Mouse (Mus musculus) splenic B cell, adult 2 months (primary cell): ENCODE measurements around the gene Adk.
A peak's percentile ranks its signal among the peaks of the same experiment; 100 is the strongest.

ENCODE experiments used
- DNase-seq: peaks from one replicate; pipeline ENCODE4 v3.0.0-alpha.2; 2011; ENCODE audit warnings: low read depth, low spot score
- H3K27me3 ChIP-seq: 2 replicates; pipeline ENCODE4 v1.6.1; 2012; ENCODE audit warnings: mild to moderate bottlenecking, low read length, moderate library complexity, mixed read lengths; ENCODE audit not compliant: control insufficient read depth, poor library complexity, insufficient read depth, severe bottlenecking
- H3K36me3 ChIP-seq: 2 replicates; pipeline ENCODE4 v1.6.1; 2012; ENCODE audit warnings: mild to moderate bottlenecking, low read length, moderate library complexity, mixed read lengths; ENCODE audit not compliant: control insufficient read depth, poor library complexity, insufficient read depth, severe bottlenecking

Adk gene

DNA sequence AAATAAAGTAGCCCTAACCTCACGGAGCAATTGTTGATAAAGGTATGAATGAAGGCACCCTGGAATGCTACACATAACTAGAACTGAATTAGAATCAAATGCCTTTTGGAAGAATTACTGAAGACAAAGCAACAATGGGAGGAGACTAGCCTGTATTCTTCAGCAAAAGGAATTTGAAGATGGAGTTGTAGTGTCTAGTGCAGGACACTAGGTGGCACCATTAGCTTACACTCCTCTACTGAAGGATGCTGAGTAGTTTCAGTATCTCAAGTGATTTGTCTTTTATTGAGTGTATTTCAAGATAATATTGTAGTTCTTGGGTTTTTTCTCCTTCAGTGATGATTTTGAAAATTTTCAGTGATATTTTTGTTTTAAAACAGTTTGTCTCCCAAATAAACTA lies 84.5 kb downstream of the Adk start:
- H3K27me3 ChIP-seq, result no peaks in the 10 kb centered on the region
- no peaks in the 10 kb centered on the region for H3K36me3 ChIP-seq
- DNase-seq, result peak; percentile 81

DNA sequence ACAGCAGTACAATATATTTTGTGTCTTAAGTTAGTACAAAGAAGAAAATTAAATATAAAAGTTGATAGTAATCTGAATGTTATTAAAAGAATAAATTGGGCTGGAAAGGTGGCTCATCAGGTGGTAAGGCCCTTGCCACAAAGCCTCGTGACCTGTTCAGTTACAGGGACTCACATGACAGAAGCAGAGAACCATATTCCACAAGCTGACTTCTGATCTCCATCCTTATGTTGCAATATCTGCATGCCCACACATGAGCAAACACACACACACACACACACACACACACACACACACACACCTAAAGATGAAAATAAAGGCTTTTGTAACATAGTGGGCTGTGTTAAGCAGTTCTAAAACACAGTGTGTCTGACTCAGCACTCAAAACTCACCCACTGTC lies 90.2 kb downstream of the Adk start:
- no peaks in the 10 kb centered on the region for H3K36me3 ChIP-seq
- no peak for DNase-seq
- H3K27me3 ChIP-seq, result no peaks in the 10 kb centered on the region

DNA sequence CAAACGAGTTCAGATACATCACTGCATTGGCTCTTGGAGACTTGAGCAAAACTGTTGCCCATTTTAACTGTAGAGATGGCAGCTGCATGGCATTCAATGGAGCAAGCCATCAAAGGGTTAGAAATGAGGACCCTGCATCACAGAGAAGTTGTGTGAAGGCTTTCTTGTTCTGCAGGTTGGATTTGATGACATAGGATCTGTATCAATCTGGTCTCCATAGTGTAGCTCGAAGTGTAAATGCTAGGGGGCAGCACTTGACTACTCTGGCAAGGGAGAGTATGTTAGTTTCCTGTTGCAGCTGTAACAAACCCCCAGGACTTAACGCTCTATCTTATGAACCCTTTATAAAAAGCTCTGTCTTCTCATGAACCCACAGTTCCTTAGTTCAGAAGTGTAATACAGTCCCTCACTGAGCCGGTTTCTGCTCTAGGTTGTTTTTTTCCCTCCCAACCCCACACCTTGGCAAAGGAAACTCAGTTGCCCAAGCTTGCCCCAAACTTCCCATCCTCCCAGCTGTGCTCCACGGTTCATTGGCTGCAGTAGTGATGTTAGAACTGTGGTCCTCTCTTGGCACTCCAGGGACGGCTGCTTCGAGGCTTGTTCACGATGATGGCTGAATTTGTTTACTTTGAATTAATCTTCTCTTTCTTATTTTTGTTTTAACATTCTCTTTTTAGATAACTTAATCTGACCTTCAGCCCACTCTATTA lies 91.2 kb downstream of the Adk start:
- H3K36me3 ChIP-seq, result no peaks in the 10 kb centered on the region
- H3K27me3 ChIP-seq, result no peaks in the 10 kb centered on the region
- DNase-seq, result peak; percentile 53

DNA sequence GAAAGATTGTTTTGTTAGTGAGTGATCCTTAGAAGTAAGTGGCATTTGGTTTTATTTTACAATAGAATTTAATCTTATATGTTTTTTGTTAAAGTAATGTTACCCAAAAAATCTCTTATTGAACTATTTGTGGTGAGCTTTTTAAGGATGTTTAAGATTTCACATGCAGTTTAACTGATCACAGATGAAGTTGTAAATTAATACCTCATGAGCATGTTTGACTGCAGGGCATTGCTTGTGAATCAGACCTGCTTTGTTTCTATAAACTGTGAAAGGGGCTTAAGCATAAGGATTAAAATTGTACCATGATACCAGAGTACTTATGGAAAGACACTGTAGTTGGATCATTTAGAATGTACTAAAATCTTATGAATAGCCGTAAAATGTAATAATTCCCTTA lies 94.8 kb downstream of the Adk start:
- DNase-seq, result no peak
- Histone ChIP-seq H3K36me3 (no peaks in the 10 kb centered on the region), H3K27me3 (no peaks in the 10 kb centered on the region)

DNA sequence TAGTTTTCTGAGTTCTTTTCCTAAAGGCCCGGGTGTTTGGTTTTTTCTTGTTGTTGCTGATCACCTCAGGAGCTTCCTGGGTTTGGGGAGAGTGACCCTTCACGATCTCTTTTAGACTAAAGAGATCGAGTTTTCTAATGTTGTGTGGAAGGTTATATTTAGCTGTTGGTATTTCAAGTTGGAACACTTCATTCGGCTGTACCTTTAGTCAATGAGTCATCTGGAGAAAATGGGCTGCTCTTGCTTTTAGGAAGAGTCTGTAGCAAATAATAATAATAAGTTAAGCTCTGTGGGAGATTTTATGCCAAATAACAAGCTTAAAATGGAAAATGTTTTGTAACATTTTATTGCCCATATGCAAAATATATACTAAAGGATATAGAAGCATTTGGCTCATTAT lies 97.9 kb downstream of the Adk start:
- no peaks in the 10 kb centered on the region for H3K27me3 ChIP-seq
- no peaks in the 10 kb centered on the region for H3K36me3 ChIP-seq
- DNase-seq, result no peak

DNA sequence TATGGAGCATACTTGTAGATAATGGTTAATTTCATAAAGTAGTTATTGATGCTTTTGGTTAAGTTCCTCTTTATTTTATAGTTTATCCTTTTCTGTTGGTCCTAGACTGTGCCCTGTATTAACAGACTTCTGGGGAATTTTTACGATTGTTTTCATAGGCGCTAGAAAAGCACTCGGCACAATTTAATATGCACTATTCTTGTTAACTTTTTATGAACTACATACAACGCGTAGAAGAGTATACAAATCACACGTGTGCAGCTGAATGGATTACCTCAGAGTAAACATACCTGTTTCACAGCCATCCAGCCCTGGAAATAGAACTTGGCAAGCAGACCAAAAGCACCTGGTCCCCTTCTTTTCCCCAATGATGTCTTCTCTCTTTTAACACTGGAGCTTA lies 99.7 kb downstream of the Adk start:
- no peak for DNase-seq
- H3K36me3 ChIP-seq, result no peaks in the 10 kb centered on the region
- H3K27me3 ChIP-seq, result no peaks in the 10 kb centered on the region

DNA sequence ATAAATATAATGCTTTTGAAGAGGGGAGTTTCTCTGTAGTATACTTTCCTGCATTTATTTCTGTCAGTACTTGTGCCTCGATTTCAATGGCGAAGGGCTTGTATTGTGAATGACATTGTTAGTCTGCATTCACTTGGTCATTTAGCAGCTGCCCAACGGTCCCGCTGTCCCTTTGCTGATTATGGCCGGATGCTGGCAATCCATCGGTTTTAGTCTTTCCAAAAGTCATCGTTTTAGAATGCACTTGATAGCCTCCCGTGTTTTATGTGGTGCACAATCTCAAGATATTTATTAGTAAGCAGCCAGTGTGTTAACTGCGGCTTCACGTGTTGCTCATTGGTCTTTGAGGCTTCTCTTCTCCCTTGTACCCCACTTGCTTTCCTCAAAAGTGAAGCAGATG lies 113.3 kb downstream of the Adk start:
- no peak for DNase-seq
- no peaks in the 10 kb centered on the region for H3K27me3 ChIP-seq
- H3K36me3 ChIP-seq, result no peaks in the 10 kb centered on the region

DNA sequence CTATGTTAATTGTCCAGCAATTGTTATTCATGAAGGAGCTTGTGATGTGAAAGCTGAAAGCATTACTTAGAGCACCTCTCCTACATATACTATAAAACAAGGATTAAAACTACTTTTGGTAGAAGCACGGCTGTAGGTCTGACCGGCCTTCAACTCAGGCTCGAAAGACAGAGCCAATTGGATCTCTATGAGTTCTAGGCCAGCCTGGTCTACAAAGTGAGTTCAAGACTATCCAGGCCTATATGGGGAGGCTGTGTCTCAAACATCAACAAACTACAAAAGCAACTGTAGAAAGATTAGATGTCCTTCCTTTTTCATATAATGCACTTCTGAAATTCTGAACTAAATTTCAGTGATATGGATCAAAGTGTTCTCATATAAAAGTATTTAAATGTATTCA lies 113.7 kb downstream of the Adk start:
- DNase-seq, result no peak
- no peaks in the 10 kb centered on the region for H3K36me3 ChIP-seq
- no peaks in the 10 kb centered on the region for H3K27me3 ChIP-seq

DNA sequence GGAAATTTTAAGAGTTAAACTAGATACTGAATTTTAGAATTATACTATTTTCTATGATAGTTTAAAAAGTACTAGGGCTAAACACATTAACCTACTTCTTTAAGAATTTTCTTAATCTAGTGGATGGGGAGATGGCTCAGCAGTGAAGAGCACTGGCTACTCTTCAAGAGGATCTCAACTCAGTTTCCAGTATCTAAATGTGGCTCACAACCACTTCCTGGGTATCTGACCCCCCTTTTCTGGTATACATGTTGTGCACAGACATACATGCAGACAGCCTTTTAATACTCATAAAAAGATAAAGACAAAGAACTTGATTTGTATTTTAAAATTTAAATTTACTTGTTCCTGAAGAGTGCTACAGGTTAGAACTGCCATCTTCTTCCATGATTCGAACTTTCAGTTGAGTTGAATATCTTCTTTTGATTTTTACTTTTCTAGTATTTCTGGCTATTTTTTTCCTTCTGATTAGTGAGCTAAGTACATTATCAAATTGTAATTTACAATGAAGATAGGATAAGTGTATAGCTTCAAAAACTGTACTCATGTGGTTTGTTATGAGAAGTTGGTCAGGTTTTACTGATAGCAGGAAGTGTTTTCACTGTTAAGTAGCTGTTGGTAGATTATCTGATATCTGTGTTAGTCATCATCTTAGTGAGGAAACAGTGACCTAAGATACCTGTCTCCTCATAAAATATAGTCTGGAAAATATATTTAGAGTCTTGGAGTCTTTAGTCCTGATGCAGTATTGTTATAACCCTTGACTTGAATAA lies 121.8 kb downstream of the Adk start:
- no peaks in the 10 kb centered on the region for H3K27me3 ChIP-seq
- no peaks in the 10 kb centered on the region for H3K36me3 ChIP-seq
- no peak for DNase-seq

DNA sequence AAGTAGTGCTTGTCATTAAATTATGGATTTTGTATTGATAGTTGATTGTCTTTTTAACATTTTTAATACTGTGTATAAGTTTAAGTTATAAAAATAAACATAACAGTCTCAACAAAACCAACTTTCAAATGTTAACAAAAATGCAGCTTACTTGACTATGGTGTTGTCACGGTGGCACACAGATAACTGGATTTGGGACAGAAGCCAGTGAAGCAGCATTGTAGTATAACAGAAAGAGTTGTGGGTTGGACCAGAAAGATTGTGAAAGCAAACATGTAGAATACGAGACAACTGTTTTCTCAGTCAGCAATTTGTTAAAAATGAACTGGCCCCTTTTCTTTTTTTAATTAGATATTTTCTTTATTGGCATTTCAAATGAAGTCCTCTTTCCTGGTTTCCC lies 122.4 kb downstream of the Adk start:
- no peak for DNase-seq
- Histone ChIP-seq H3K36me3 (no peaks in the 10 kb centered on the region), H3K27me3 (no peaks in the 10 kb centered on the region)

DNA sequence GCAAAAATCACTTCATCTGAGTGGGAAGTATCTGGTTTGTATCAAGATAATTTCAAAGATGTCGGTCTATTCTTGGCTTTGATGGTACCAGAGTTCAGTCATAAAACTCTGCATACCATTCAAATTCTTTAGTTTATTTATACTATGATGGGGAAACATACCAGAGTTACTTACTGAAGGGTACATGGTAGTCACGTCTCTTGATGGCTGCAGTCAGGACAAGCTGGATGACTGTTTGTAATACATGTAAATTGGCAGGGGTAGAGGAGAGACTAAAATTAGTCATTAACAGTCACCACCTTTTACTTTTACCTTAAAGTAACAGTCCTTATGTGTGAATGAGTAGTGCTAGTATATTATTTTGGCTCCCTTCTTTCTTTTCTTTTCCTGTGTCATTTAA lies 125.4 kb downstream of the Adk start:
- Histone ChIP-seq H3K36me3 (no peaks in the 10 kb centered on the region), H3K27me3 (no peaks in the 10 kb centered on the region)
- no peak for DNase-seq

DNA sequence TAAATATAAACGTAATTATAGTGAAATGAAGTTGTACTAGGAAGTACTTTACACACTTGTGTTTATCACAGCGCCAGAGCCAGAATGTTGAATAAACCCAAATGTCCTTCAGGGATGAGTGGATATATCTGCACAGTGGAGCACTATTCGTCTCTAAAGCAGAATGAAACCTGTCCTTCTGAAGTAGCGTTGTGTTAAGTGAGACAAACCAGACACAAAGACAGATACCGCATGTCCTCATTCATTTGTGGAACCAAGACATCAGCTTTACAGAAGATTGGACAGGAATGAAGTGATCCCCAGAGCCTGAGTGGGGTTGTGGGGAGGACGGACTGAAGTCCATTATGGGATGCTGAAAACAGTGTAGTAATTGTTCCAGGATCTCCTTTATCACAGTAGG lies 126.0 kb downstream of the Adk start:
- no peaks in the 10 kb centered on the region for H3K36me3 ChIP-seq
- H3K27me3 ChIP-seq, result no peaks in the 10 kb centered on the region
- no peak for DNase-seq

DNA sequence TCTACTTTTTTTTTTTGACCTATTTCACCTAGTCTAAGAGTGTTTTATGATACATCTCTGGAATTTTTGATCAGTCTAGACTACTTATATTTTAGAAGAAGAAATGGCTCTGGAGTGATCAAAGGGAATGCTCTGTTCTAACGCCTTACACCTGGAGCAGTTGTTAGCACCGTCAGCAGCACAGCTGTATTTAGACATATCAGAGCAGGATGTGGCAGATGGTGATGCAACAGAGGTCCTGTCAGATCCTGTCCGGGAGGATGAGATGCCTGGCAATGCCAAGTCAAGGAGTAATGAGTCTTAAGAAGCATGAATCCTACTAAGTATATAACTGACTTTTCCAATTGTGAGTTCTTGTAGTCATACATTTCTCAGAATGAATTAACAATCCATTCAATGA lies 128.7 kb downstream of the Adk start:
- no peaks in the 10 kb centered on the region for H3K27me3 ChIP-seq
- no peaks in the 10 kb centered on the region for H3K36me3 ChIP-seq
- no peak for DNase-seq

DNA sequence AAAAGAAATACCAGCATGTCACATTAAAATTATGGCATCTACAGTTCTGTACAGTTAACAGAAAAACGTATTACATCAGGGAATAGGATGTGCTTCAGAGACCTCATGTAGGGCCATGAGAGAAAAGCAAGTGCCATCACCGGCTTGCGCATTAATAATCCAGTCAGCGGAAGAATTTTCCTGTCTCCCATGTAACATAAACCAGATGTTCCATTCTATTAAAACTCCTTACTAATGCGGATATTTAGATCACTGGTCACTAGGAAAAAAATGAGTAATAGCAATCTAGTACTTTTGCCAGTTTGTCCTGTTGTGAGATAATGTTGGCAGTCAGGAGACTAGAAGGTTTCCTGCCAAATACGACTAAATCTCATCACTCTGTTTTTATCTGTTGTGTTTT lies 139.6 kb downstream of the Adk start:
- no peak for DNase-seq
- Histone ChIP-seq H3K27me3 (no peaks in the 10 kb centered on the region), H3K36me3 (no peaks in the 10 kb centered on the region)

DNA sequence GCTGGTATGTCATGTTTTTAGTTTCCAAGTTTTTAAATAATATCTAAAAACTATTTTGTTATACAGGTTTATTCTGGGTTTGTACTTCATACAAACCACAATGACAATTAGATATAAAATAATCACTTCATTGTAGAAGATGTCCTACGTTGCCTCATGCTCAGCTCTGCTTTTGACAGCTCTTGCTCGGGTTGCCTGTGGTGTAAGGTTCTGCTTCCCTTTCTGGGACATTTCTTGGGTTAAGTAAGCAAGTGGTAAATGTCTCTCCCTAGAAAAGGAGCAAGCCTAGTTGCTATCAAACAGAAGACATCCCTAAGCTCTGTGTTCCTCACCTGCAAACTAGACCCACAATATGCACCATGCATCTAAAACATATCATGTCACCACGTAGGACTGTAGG lies 140.4 kb downstream of the Adk start:
- Histone ChIP-seq H3K36me3 (no peaks in the 10 kb centered on the region), H3K27me3 (no peaks in the 10 kb centered on the region)
- no peak for DNase-seq

DNA sequence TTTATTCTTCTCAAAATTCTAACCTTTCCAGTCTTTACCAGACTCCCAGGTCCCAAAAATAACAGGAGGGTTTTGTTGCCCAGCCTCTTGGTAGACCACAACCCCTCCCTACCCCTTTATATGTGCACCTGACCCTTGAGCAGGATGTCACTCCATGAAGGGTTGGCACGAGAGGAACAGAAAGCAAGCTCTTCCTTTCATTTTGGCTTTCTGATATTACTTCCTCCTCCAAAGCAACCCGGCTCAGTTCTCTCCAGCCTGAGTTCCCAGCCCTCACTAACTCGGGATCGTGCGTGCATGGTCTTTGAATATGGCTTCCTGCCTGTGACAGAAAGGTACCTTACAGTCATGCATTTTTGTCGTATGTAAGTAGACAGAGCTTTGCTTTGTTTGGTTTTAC lies 142.0 kb downstream of the Adk start:
- H3K36me3 ChIP-seq, result no peaks in the 10 kb centered on the region
- H3K27me3 ChIP-seq, result no peaks in the 10 kb centered on the region
- peak; percentile 50 for DNase-seq
